Mouse (Mus musculus): ENCODE results near the gene Smoc2. TPM values are rescaled to one million over a fixed set of nuclear protein-coding genes. Genes with fewer than 3 reads are reported as not detected.

Smoc2 gene
- polyA plus RNA-seq, 1 experiment from 2014 or later: 169 TPM

GRCm38 (mm10) chr17:14249595-14249994 is 29.7 kb upstream of the Smoc2 start:
- H3K4me3 ChIP-seq: no peak overlapping the region
- H3K4me2 ChIP-seq (replicated peaks): no peak overlapping the region
- H3K9ac ChIP-seq: no peak overlapping the region
- no peaks in the 10 kb centered on the region for H3K9me3 ChIP-seq
- peaks cover 14% of the 10 kb centered on the region for H3K4me1 ChIP-seq
- no peak for ATAC-seq (ENCODE audit: low FRiP score, low read depth)
- WGBS: 54% methylated on average over 4 of the region's 4 CpGs
- H3K36me3 ChIP-seq: no peaks in the 10 kb centered on the region
- H3K27me3 ChIP-seq: 0 out of 2 replicates have a peak, but pooled peaks cover 5% of the 10 kb centered on the region
- no peak overlapping the region for H3K27ac ChIP-seq

DNA sequence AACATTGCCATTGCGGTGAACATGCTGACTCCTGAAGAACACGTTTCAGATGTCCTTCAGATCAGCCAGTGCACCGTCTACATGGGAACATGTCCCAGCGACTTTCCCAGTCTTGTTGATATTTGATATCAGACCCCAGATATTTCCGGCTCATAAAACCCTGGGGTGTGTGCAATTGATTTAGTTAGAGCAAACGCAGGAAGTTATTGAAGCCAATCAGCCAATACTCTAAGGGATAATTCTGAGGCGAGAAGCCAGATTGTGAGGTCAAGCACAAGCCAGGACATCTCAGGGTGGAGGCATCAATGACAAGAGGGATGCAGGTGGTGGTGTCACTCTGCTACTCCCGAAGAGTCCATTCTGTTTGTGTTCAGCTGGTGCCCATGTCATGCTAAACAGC is 28.9 kb upstream of the Smoc2 start:
- Histone ChIP-seq H3K27me3 (0 out of 2 replicates have a peak, but pooled peaks cover 5% of the 10 kb centered on the region), H3K9me3 (no peaks in the 10 kb centered on the region), H3K36me3 (no peaks in the 10 kb centered on the region), H3K4me2 (replicated peaks) (no peak overlapping the region), H3K4me1 (peaks cover 14% of the 10 kb centered on the region), H3K27ac (no peak overlapping the region), H3K9ac (no peak overlapping the region), H3K4me3 (no peak overlapping the region)
- no peak for ATAC-seq (ENCODE audit: low FRiP score, low read depth)
- WGBS: 65% methylated on average over 8 of the region's 8 CpGs

DNA sequence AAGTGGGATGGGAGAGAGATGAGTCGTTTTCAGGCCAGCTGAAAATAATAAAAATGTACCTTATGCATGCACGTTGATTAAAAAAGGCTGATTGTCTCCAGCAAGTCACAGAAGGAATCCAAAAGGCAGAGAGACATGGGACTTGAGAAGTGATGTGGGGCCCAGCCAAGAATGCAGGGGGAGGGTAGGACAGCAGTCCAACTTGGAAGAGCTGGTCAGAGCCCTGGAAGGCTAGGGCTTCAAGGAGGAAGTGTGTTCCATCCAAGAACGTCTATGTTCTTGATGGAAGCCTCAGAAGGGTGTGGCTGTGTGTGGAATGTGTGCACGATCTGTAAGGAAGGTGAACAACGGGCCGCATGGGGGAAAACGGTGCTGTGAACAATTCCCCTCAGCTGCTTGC is 26.9 kb upstream of the Smoc2 start:
- H3K9ac ChIP-seq: no peak overlapping the region
- peaks cover 14% of the 10 kb centered on the region for H3K4me1 ChIP-seq
- 67% methylated on average over 7 of the region's 7 CpGs for WGBS
- no peaks in the 10 kb centered on the region for H3K36me3 ChIP-seq
- H3K27ac ChIP-seq: no peak overlapping the region
- no peak overlapping the region for H3K4me2 ChIP-seq (replicated peaks)
- H3K27me3 ChIP-seq: 0 out of 2 replicates have a peak, but pooled peaks cover 5% of the 10 kb centered on the region
- no peaks in the 10 kb centered on the region for H3K9me3 ChIP-seq
- no peak overlapping the region for H3K4me3 ChIP-seq
- ATAC-seq (ENCODE audit: low FRiP score, low read depth): no peak

DNA sequence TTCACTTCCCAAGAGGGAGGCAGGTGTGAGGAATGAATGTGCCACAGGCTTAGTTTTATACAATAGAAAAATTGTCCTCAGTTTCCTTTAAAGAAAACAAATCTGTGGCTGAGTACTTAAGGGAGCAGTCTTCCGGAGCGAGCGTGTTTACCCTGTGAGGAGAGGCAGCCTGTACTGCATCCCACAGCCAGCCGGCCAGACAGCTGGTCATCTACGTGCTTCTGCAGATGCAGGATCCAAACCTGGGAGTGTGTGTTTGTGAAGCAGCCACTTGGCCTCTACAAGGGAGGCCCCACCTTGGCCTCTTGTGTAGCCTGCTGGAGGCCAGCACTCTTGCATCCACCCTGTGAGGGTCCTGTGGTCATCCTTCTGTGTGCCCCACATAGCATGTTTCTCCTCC is 24.7 kb upstream of the Smoc2 start:
- no peak overlapping the region for H3K27ac ChIP-seq
- H3K36me3 ChIP-seq: no peaks in the 10 kb centered on the region
- no peaks in the 10 kb centered on the region for H3K9me3 ChIP-seq
- no peak for ATAC-seq (ENCODE audit: low FRiP score, low read depth)
- H3K4me1 ChIP-seq: peaks cover 14% of the 10 kb centered on the region
- H3K9ac ChIP-seq: no peak overlapping the region
- WGBS: 69% methylated on average over 5 of the region's 5 CpGs
- H3K4me2 ChIP-seq (replicated peaks): no peak overlapping the region
- 0 out of 2 replicates have a peak, but pooled peaks cover 6% of the 10 kb centered on the region for H3K27me3 ChIP-seq
- no peak overlapping the region for H3K4me3 ChIP-seq

GRCm38 (mm10) chr17:14257799-14258520 is 21.3 kb upstream of the Smoc2 start:
- Histone ChIP-seq H3K9ac (no peak overlapping the region), H3K36me3 (no peaks in the 10 kb centered on the region), H3K9me3 (no peaks in the 10 kb centered on the region), H3K4me1 (peaks cover 12% of the 10 kb centered on the region; the same call in 1 of the 2 replicates), H3K27me3 (0 out of 2 replicates have a peak, but pooled peaks cover 6% of the 10 kb centered on the region), H3K4me2 (replicated peaks) (no peak overlapping the region), H3K27ac (no peak overlapping the region), H3K4me3 (no peak overlapping the region)
- WGBS: 83% methylated on average over 7 of the region's 7 CpGs
- no peak for ATAC-seq (ENCODE audit: low FRiP score, low read depth)

GRCm38 (mm10) chr17:14258906-14259305 is 20.4 kb upstream of the Smoc2 start:
- WGBS: 33% methylated on average over 6 of the region's 6 CpGs
- Histone ChIP-seq H3K27ac (no peak overlapping the region), H3K4me2 (replicated peaks) (no peak overlapping the region), H3K4me1 (peaks cover 13% of the 10 kb centered on the region; the same call in 1 of the 2 replicates), H3K27me3 (0 out of 2 replicates have a peak, but pooled peaks cover 6% of the 10 kb centered on the region), H3K9ac (no peak overlapping the region), H3K36me3 (no peaks in the 10 kb centered on the region), H3K4me3 (no peak overlapping the region), H3K9me3 (no peaks in the 10 kb centered on the region)
- no peak for ATAC-seq (ENCODE audit: low FRiP score, low read depth)

GRCm38 (mm10) chr17:14260966-14261365 is 18.3 kb upstream of the Smoc2 start:
- Histone ChIP-seq H3K4me2 (replicated peaks) (no peak overlapping the region), H3K9ac (no peak overlapping the region), H3K36me3 (no peaks in the 10 kb centered on the region), H3K9me3 (no peaks in the 10 kb centered on the region), H3K4me3 (no peak overlapping the region), H3K27ac (no peak overlapping the region), H3K4me1 (peaks cover 20% of the 10 kb centered on the region; the same call in 1 of the 2 replicates), H3K27me3 (0 out of 2 replicates have a peak, but pooled peaks cover 6% of the 10 kb centered on the region)
- 69% methylated on average over 3 of the region's 3 CpGs for WGBS
- ATAC-seq (ENCODE audit: low FRiP score, low read depth): no peak

- H3K27me3 ChIP-seq: 0 out of 2 replicates have a peak, but pooled peaks cover 6% of the 10 kb centered on the region
- H3K4me3 ChIP-seq: no peak overlapping the region
- WGBS: 68% methylated on average over 10 of the region's 10 CpGs
- no peaks in the 10 kb centered on the region for H3K36me3 ChIP-seq
- H3K4me1 ChIP-seq: peaks cover 20% of the 10 kb centered on the region; the same call in 1 of the 2 replicates
- ATAC-seq (ENCODE audit: low FRiP score, low read depth): 0 out of 2 replicates have a peak, but pooled peaks have one; percentile 15
- H3K9ac ChIP-seq: no peak overlapping the region
- no peaks in the 10 kb centered on the region for H3K9me3 ChIP-seq
- no peak overlapping the region for H3K4me2 ChIP-seq (replicated peaks)
- H3K27ac ChIP-seq: peak overlapping the region; percentile 22; the same call in 1 of the 2 replicates
These were observed 17.1 kb upstream of the Smoc2 start for GRCm38 (mm10) chr17:14262217-14262616.

GRCm38 (mm10) chr17:14268001-14268400 is 11.3 kb upstream of the Smoc2 start:
- no peaks in the 10 kb centered on the region for H3K9me3 ChIP-seq
- no peak overlapping the region for H3K9ac ChIP-seq
- 0 out of 2 replicates have a peak, but pooled peaks cover 7% of the 10 kb centered on the region for H3K4me1 ChIP-seq
- no peak overlapping the region for H3K4me3 ChIP-seq
- no peaks in the 10 kb centered on the region for H3K36me3 ChIP-seq
- ATAC-seq (ENCODE audit: low FRiP score, low read depth): no peak
- no peak overlapping the region for H3K27ac ChIP-seq
- no peak overlapping the region for H3K4me2 ChIP-seq (replicated peaks)
- 81% methylated on average over 4 of the region's 4 CpGs for WGBS
- peaks cover 9% of the 10 kb centered on the region for H3K27me3 ChIP-seq

- WGBS: 73% methylated on average over 6 of the region's 6 CpGs
- Histone ChIP-seq H3K36me3 (no peaks in the 10 kb centered on the region), H3K9ac (no peak overlapping the region), H3K27me3 (peaks cover 50% of the 10 kb centered on the region), H3K27ac (no peak overlapping the region), H3K4me3 (no peak overlapping the region), H3K4me2 (replicated peaks) (no peak overlapping the region), H3K4me1 (peaks cover 4% of the 10 kb centered on the region), H3K9me3 (no peaks in the 10 kb centered on the region)
- ATAC-seq (ENCODE audit: low FRiP score, low read depth): no peak
These were observed 5.9 kb upstream of the Smoc2 start for GRCm38 (mm10) chr17:14273386-14273785.

DNA sequence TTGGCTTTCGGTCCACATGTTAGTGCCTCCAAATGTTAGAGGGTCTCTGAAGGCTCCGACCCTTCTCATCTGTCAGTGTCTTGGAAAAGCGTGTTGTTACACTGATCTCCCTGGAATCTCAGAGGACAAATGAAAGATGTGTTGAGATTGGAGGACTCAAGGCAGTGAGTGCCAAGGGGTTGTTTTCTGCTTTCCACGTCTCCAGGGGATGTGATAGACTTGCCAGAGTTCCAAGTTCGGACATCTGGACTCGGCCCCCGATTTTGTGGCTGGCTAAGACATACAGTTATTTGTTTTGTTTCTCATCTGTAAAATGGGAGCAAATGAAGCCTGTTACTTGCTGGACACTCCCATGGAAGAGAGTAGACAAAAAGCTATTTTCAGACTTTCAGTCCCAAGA is 2.0 kb upstream of the Smoc2 start:
- Histone ChIP-seq H3K9me3 (no peaks in the 10 kb centered on the region), H3K4me1 (peaks cover 40% of the 10 kb centered on the region), H3K9ac (no peak overlapping the region), H3K36me3 (no peaks in the 10 kb centered on the region), H3K27me3 (peaks cover 80% of the 10 kb centered on the region), H3K4me2 (replicated peaks) (no peak overlapping the region), H3K4me3 (no peak overlapping the region), H3K27ac (no peak overlapping the region)
- WGBS: 79% methylated on average over 7 of the region's 7 CpGs
- ATAC-seq (ENCODE audit: low FRiP score, low read depth): no peak

GRCm38 (mm10) chr17:14279966-14280300 is 627 bp downstream of the Smoc2 start:
- Histone ChIP-seq H3K36me3 (no peaks in the 10 kb centered on the region), H3K4me2 (replicated peaks) (peak overlapping the region; percentile 96), H3K27me3 (peaks cover 90% of the 10 kb centered on the region), H3K4me1 (peaks cover 42% of the 10 kb centered on the region), H3K27ac (peak overlapping the region; percentile 28; the same call in 1 of the 2 replicates), H3K9me3 (no peaks in the 10 kb centered on the region), H3K4me3 (peak overlapping the region; percentile 69), H3K9ac (peak overlapping the region; percentile 76)
- 1% methylated on average over 10 of the region's 10 CpGs for WGBS
- no peak for ATAC-seq (ENCODE audit: low FRiP score, low read depth)

All from limb, embryonic 13.5 days (tissue).